Mouse (Mus musculus) embryonic facial prominence, embryonic 11.5 days (tissue): Measurements from ENCODE around the gene Med27. TPM values are rescaled to one million over a fixed set of nuclear protein-coding genes. Genes with fewer than 3 reads are reported as not detected.
A peak's percentile ranks its signal among the peaks of the same experiment; 100 is the strongest.

Experiments used
- ATAC-seq: fragments of 200-750 bp; cut with Nextera tagmentation; replicated peaks from 2 replicates; pipeline ENCODE4 v1.8.0; 2017; ENCODE audit warnings: low read depth; ENCODE audit not compliant: insufficient number of reproducible peaks, low FRiP score, low TSS enrichment
- DNase-seq: peaks from one replicate; pipeline ENCODE4 v3.0.0-alpha.2; 2015; ENCODE audit warnings: low spot score
- H3K27ac ChIP-seq: fragments of 300-500 bp; sonication (generic); replicated peaks from 2 replicates; pipeline ENCODE4 v1.5.1; 2014; ENCODE audit warnings: mild to moderate bottlenecking, low read depth, low read length, control low read depth
- H3K27me3 ChIP-seq: fragments of 300-500 bp; sonication (generic); 2 replicates; pipeline ENCODE4 v1.6.1; 2014; ENCODE audit warnings: mild to moderate bottlenecking, low read length, moderate library complexity, mixed read lengths; ENCODE audit not compliant: control insufficient read depth, insufficient read depth
- H3K36me3 ChIP-seq: fragments of 300-500 bp; sonication (generic); replicated peaks from 2 replicates; pipeline ENCODE4 v1.6.1; 2014; ENCODE audit warnings: low read depth, mild to moderate bottlenecking, low read length, moderate library complexity, mixed read lengths; ENCODE audit not compliant: control insufficient read depth, insufficient read depth
- H3K4me1 ChIP-seq: fragments of 300-500 bp; sonication (generic); 2 replicates; pipeline ENCODE4 v1.6.1; 2014; ENCODE audit warnings: low read length, mixed read lengths; ENCODE audit not compliant: control insufficient read depth, insufficient read depth
- H3K4me2 ChIP-seq: fragments of 300-500 bp; sonication (generic); 2 replicates; pipeline ENCODE4 v1.6.1; 2014; ENCODE audit warnings: low read depth, mild to moderate bottlenecking, control low read depth, low read length, moderate library complexity
- H3K4me3 ChIP-seq: fragments of 300-500 bp; sonication (generic); 2 replicates; pipeline ENCODE4 v1.5.1; 2014; ENCODE audit warnings: low read depth, low read length, control low read depth
- H3K9ac ChIP-seq: fragments of 300-500 bp; sonication (generic); replicated peaks from 2 replicates; pipeline ENCODE4 v1.6.1; 2014; ENCODE audit warnings: mild to moderate bottlenecking, control low read depth, low read length
- H3K9me3 ChIP-seq: fragments of 300-500 bp; sonication (generic); replicated peaks from 2 replicates; pipeline ENCODE4 v1.6.1; 2016; ENCODE audit warnings: mild to moderate bottlenecking, low read length, inconsistent platforms, mixed read lengths; ENCODE audit not compliant: control insufficient read depth
- WGBS: fragments of 180-500 bp; shearing (Covaris S2); extraction: QIAGEN DNeasy Blood & Tissue Kit; methylation state at CpG from one replicate; pipeline ENCODE4 v1.1.7; 2014; 5-methylcytosine and 5-hydroxymethylcytosine counted together
- polyA plus RNA-seq: library from polyadenylated mRNA; unstranded; fragments of >200 nt; fragmentation: Nextera tagmentation; extraction: Ambion mirVana; gene quantifications from 2 replicates; pipeline ENCODE4 v1.2.1, GENCODE M21; 2014

The Med27 gene
- polyA plus RNA-seq, 1 experiment from 2014 or later, result 54.5 TPM

DNA sequence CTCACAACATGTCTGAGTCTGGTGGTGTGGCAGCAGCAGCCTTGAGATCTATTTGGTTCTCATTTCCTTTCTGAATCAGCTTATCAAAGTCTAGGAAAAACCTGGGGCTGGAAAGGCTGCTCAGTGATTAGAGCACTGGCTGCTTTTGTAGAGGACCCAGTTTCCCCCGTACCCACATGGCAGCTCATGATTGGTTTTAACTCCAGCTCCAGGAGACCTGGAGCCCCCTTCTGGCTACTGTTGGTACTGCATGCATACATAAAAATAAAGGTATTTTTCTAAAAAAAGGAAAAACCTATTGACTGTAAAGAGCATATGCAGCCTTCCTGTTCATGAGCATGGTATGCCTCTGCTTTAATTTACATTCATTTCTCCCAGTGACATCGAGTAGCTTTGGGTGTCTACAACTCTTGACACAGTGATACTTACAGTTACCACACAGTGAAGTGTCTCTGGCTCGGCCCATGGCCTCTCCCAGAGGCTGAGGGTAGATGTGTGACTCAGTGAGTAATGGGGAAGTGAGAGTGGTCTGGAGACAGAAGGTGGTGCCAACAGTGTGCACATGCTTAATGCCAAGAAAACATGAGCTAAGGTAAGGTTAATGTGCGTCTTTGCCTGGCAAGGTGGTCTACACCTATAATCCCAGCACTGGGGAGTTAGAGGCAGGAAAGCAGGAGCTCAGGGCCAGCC lies 207.5 kb downstream of the Med27 start:
- no peaks in the 10 kb centered on the region for H3K27me3 ChIP-seq
- H3K36me3 ChIP-seq, result no peaks in the 10 kb centered on the region
- no peak overlapping the region for H3K27ac ChIP-seq
- no peaks in the 10 kb centered on the region for H3K4me1 ChIP-seq
- no peaks in the 10 kb centered on the region for H3K9me3 ChIP-seq
- 65% methylated on average over 4 of the region's 4 CpGs for WGBS
- H3K4me2 ChIP-seq, result no peak overlapping the region
- H3K9ac ChIP-seq, result no peak overlapping the region
- no peak for ATAC-seq
- H3K4me3 ChIP-seq, result no peak overlapping the region
- DNase-seq, result peak; percentile 67

- ATAC-seq, result no peak
- Histone ChIP-seq H3K9me3 (no peaks in the 10 kb centered on the region), H3K4me1 (no peaks in the 10 kb centered on the region), H3K27ac (no peak overlapping the region), H3K4me3 (no peak overlapping the region), H3K36me3 (no peaks in the 10 kb centered on the region), H3K27me3 (no peaks in the 10 kb centered on the region), H3K4me2 (no peak overlapping the region), H3K9ac (no peak overlapping the region)
- WGBS, result 92% methylated on average over 6 of the region's 6 CpGs
- no peak for DNase-seq
These were observed 211.9 kb downstream of the Med27 start for GRCm38 (mm10) chr2:29558561-29558960.

- no peak overlapping the region for H3K27ac ChIP-seq
- H3K4me2 ChIP-seq, result no peak overlapping the region
- H3K27me3 ChIP-seq, result no peaks in the 10 kb centered on the region
- H3K4me3 ChIP-seq, result no peak overlapping the region
- H3K36me3 ChIP-seq, result no peaks in the 10 kb centered on the region
- 86% methylated on average over 3 of the region's 3 CpGs for WGBS
- DNase-seq (no peak), ATAC-seq (no peak)
- H3K9ac ChIP-seq, result no peak overlapping the region
- no peaks in the 10 kb centered on the region for H3K4me1 ChIP-seq
- no peaks in the 10 kb centered on the region for H3K9me3 ChIP-seq
These were observed 213.3 kb downstream of the Med27 start for GRCm38 (mm10) chr2:29559955-29560354.

DNA sequence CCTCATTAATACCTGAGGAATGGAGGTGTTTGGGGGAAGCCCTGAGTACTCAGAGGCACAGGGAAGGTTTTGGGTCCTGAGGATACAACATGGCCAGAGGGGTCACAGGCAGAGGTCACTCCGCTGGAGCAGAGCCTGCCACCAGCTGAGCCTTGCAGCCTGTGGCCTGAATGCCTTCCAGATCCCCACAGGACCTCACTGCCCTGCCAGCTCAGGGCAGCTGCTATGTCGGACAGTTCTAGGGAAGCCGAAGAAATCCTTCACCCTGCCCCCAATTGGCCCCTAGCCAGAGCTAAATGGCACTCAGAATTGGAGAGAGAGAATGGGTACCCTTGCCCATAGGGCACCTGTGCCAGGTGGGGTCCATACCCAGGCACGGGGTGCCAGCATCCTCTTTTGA lies 214.8 kb downstream of the Med27 start:
- no peak overlapping the region for H3K4me2 ChIP-seq
- 71% methylated on average over 4 of the region's 4 CpGs for WGBS
- H3K36me3 ChIP-seq, result no peaks in the 10 kb centered on the region
- H3K27me3 ChIP-seq, result no peaks in the 10 kb centered on the region
- H3K4me3 ChIP-seq, result no peak overlapping the region
- ATAC-seq (no peak), DNase-seq (no peak)
- H3K9me3 ChIP-seq, result no peaks in the 10 kb centered on the region
- H3K27ac ChIP-seq, result no peak overlapping the region
- H3K4me1 ChIP-seq, result no peaks in the 10 kb centered on the region
- no peak overlapping the region for H3K9ac ChIP-seq

- Histone ChIP-seq H3K4me1 (no peaks in the 10 kb centered on the region), H3K36me3 (no peaks in the 10 kb centered on the region), H3K4me3 (no peak overlapping the region), H3K9me3 (no peaks in the 10 kb centered on the region), H3K4me2 (no peak overlapping the region), H3K27ac (no peak overlapping the region), H3K27me3 (no peaks in the 10 kb centered on the region), H3K9ac (no peak overlapping the region)
- 66% methylated on average over 7 of the region's 7 CpGs for WGBS
- no peak for ATAC-seq
- no peak for DNase-seq
These were observed 217.4 kb downstream of the Med27 start for GRCm38 (mm10) chr2:29563986-29564385.

DNA sequence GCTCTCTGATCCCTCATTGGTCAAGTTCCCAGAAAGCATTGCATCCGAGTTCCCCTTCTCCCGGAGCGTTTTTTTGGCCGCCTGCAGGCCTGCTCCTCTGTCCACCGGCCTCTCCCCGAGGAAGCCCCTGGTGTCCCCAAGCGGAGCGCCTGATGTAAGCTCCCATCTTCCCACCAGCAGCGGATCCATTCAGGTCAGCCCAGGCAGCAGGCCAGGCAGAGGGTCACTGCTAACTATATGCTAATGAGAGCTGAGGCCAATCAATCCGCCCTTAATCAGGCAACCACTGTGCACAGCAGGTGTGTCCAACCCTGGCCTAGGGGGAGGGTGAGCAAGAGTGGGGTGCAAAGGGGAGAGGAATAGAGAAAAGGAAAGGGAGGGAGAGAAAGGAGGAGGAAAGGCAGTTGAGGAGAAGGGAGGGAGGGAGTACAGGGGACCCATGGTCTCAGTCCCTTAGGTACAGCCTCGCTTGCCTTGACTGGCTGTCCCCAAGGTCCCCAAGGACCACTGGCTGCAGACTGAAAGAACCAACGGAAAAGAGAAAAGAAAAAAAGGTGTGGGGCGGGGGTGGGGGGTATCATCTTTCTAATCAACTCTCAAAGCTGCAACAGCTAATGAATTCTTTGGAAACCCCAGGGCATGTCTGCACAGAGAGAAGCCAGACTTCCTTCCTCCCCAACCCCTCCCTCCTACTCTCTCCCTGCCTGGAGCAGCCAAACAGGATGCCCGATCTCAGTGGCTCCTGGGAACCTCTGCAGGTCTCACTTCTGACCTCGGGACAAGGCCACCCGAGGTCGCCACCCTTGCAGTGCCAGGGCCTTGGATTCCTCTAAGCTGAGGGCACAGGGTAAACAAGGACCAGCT lies 219.2 kb downstream of the Med27 start:
- H3K4me1 ChIP-seq, result no peaks in the 10 kb centered on the region
- 0 out of 2 replicates have a peak overlapping the region, but pooled peaks have one; percentile 20 for H3K27ac ChIP-seq
- WGBS, result 2% methylated on average over 16 of the region's 17 CpGs
- no peak overlapping the region for H3K4me3 ChIP-seq
- no peak for ATAC-seq
- 0 out of 2 replicates have a peak overlapping the region, but pooled peaks have one; percentile 5 for H3K9ac ChIP-seq
- no peaks in the 10 kb centered on the region for H3K36me3 ChIP-seq
- DNase-seq, result peak; percentile 52
- H3K27me3 ChIP-seq, result no peaks in the 10 kb centered on the region
- no peaks in the 10 kb centered on the region for H3K9me3 ChIP-seq
- H3K4me2 ChIP-seq, result no peak overlapping the region

DNA sequence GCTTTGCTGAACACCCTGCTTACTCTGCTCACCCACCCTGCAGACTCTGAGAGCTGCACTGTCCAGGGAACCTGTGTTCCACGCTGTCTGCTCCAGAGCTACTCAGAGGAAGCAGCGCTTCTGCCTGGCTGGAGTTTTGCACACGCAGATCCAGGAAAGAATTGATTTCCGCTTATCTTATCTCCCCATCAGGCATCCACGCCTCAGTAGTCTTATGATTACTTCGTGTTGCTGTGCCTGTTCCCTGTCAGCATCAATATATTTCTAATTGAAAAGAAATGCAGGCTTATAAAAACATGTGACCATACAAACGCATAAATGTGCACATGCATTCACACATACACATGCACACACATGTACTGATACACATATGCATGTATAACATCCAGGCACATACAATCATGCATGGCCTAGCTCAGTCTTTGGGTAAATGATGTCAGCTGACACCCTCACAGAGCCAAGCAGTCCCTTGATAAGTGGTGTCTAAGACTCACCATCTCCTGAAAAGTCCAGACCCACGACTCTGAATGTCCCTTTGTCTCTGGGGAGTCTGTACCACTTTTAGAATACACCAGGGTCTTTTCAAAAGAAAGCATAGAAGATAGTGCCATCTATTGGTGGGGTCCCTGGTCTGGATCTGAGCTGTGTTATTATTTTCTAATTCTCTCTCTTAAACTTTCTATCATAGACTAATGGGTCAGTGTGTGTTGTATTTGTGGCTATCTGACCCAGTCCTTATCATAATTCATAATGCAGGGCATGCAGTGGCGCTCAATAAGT lies 225.5 kb downstream of the Med27 start:
- DNase-seq, result no peak
- ATAC-seq, result no peak
- H3K27ac ChIP-seq, result no peak overlapping the region
- H3K4me2 ChIP-seq, result no peak overlapping the region
- H3K36me3 ChIP-seq, result no peaks in the 10 kb centered on the region
- H3K9me3 ChIP-seq, result no peaks in the 10 kb centered on the region
- no peak overlapping the region for H3K9ac ChIP-seq
- 65% methylated on average over 9 of the region's 9 CpGs for WGBS
- H3K4me1 ChIP-seq, result peaks cover 3% of the 10 kb centered on the region; the same call in 1 of the 2 replicates
- no peaks in the 10 kb centered on the region for H3K27me3 ChIP-seq
- H3K4me3 ChIP-seq, result no peak overlapping the region
